In the genomic region with DNA sequence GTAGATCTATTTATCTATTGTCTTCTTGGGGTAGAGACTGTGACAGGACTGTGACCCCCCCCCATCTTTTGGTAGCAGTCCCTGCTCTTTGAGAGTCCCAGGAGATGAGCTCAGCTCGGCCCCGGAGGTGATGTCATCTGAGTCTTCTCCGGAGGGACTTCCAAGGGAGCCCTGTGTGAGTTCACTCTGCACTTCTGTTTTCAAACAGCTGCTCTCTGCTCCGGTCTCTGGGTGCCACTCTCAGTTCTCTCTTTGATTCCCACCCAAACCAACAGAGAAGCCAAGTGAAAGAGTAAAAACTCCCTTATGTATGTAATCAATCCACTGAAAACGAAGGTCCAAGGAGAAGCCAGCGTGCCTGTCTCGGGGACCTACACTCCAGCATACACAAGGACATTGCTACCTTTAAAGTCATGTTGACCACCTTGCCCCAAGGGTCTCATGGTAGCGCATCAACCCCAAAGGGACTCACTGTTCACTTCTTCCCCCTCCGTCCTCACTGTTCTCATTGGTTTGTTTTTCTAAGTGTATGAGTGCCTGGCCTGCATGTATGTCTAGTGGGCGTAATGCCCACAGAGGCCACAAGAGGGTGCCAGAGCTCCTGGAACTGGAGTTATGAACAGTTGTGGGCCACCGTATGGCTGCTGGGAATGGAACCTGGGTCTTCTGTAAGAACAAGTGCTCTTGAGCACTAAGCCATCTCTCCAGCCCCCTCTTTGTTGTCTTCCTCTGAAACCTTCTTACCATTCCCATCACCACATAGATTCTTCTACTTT, we compare ENCODE assay signal across 9 mouse cellular contexts. TPM values are rescaled to one million over a fixed set of nuclear protein-coding genes. Genes with fewer than 3 reads are reported as not detected.
DNase-seq lines count a peak whose midpoint lies in the region; ATAC-seq and TF ChIP-seq lines count a peak whose summit lies in the region.
"Had no signal": no experiment of that assay in that cellular context is flagged by ENCODE, and none has a peak within 500 bp of the region (broad histone marks: within the 10 kb centered on the region; RNA-seq: fewer than 3 reads in every experiment).

No protein-coding gene starts in this region.

- H3K27me3 ChIP-seq in hindbrain, embryonic 11.5 days (ENCODE audit: control insufficient read depth, insufficient read depth, low read length), result no peaks in the 10 kb centered on the region
- 0 out of 2 replicates have a peak, but pooled peaks cover 8% of the 10 kb centered on the region for H3K27me3 ChIP-seq in hindbrain, embryonic 13.5 days
- H3K27me3 ChIP-seq in CH12.LX (replicated peaks), result no peaks in the 10 kb centered on the region

- no peak overlapping the region for H3K4me3 ChIP-seq in hindbrain, embryonic 11.5 days (ENCODE audit: low read depth, low read length)
- H3K4me3 ChIP-seq in hindbrain, embryonic 13.5 days, result no peak overlapping the region
- peak overlapping the region in 2 of 3 experiments; percentile 0 to 34 for H3K4me3 ChIP-seq in CH12.LX (replicated peaks in 1 of 3; ENCODE audit: low read depth in 2 of 3, low read length in 2 of 3, poor library complexity in 1 of 3)

- intact Hi-C loops in heart, postnatal 10 days (cut with DNase I), result loop anchor here (1.0 to 10.0 kb wide), 5 partner anchors 45 to 455 kb away; no protein-coding TSS in a partner anchor

- WGBS in hindbrain, embryonic 11.5 days, result 80% methylated on average over 11 of the region's 11 CpGs
- 80% methylated on average over 11 of the region's 11 CpGs for WGBS in hindbrain, embryonic 13.5 days

- no peak for ATAC-seq in hindbrain, embryonic 11.5 days (ENCODE audit: low FRiP score)
- ATAC-seq in hindbrain, embryonic 13.5 days (ENCODE audit: low FRiP score), result no peak
- peak; percentile 48 for ATAC-seq in megakaryocyte progenitor cell, adult 5-6 weeks (replicated peaks; ENCODE audit: poor library complexity)

- H3K9ac ChIP-seq in hindbrain, embryonic 11.5 days (ENCODE audit: low read depth, low read length), result no peak overlapping the region
- no peak overlapping the region for H3K9ac ChIP-seq in hindbrain, embryonic 13.5 days
- peak overlapping the region; percentile 19; the same call in 1 of the 2 replicates for H3K9ac ChIP-seq in CH12.LX (ENCODE audit: insufficient read depth, low read depth)

- in situ Hi-C loops in CH12.LX (cut with MboI; ENCODE audit: low pct_ligation_motif_present, low pct_unique_long_range_greater_than_20kb, low sequenced_read_pairs), result loop anchor here (5.0 to 10.0 kb wide), 3 partner anchors 77 to 225 kb away; no protein-coding TSS in a partner anchor

- no peaks in the 10 kb centered on the region for H3K36me3 ChIP-seq in hindbrain, embryonic 11.5 days (ENCODE audit: control insufficient read depth, insufficient read depth, low read length)
- H3K36me3 ChIP-seq in hindbrain, embryonic 13.5 days, result no peaks in the 10 kb centered on the region
- H3K36me3 ChIP-seq in CH12.LX (replicated peaks in 1 of 2; ENCODE audit: control insufficient read depth in 1 of 2, insufficient read depth in 1 of 2, low read length in 1 of 2), result no peaks in the 10 kb centered on the region

- no peak overlapping the region for H3K27ac ChIP-seq in hindbrain, embryonic 11.5 days (ENCODE audit: low read depth, low read length)
- no peak overlapping the region for H3K27ac ChIP-seq in hindbrain, embryonic 13.5 days
- H3K27ac ChIP-seq in CH12.LX (ENCODE audit: insufficient read depth, low read depth), result peak overlapping the region; percentile 98

- H3K79me2 ChIP-seq in CH12.LX (replicated peaks; ENCODE audit: control insufficient read depth, extremely low read depth, insufficient read depth, poor library complexity, severe bottlenecking), result no peaks in the 10 kb centered on the region

- H3K4me1 ChIP-seq in hindbrain, embryonic 11.5 days (replicated peaks; ENCODE audit: control insufficient read depth, insufficient read depth, low read length), result no peaks in the 10 kb centered on the region
- 0 out of 2 replicates have a peak, but pooled peaks cover 7% of the 10 kb centered on the region for H3K4me1 ChIP-seq in hindbrain, embryonic 13.5 days (replicated peaks)
- H3K4me1 ChIP-seq in CH12.LX (ENCODE audit: control insufficient read depth in 1 of 2, insufficient read depth in 2 of 2), result peaks cover 23 to 58% of the 10 kb centered on the region in 2 experiments

- peak; percentile 92 for TF ChIP-seq EP300 in CH12.LX (IDR thresholded peaks at IDR 0.05; ENCODE audit: low read length)

- TF ChIP-seq POLR2A in CH12.LX (IDR thresholded peaks at IDR 0.05; ENCODE audit: low read depth, low read length), result peak; percentile 52; the same call in 1 of the 2 replicates

- H3K9me3 ChIP-seq in hindbrain, embryonic 11.5 days (ENCODE audit: control insufficient read depth, low read length), result no peaks in the 10 kb centered on the region
- H3K9me3 ChIP-seq in hindbrain, embryonic 13.5 days, result no peaks in the 10 kb centered on the region
- H3K9me3 ChIP-seq in CH12.LX (replicated peaks; ENCODE audit: low read length), result no peaks in the 10 kb centered on the region

- TF ChIP-seq CTCF in CH12.LX (conservative IDR thresholded peaks at IDR 0.05 in 1 of 2, IDR thresholded peaks at IDR 0.05 in 1 of 2; ENCODE audit: low read depth in 2 of 2, low read length in 2 of 2), result peak; percentile 85 to 92

- dilution Hi-C loops in CH12.LX (cut with MboI; ENCODE audit: extremely low pct_ligation_motif_present, extremely low pct_unique_long_range_greater_than_20kb, low sequenced_read_pairs), result no loop called here

- H3K4me2 ChIP-seq in hindbrain, embryonic 11.5 days (replicated peaks; ENCODE audit: low read depth, low read length), result no peak overlapping the region
- H3K4me2 ChIP-seq in hindbrain, embryonic 13.5 days, result no peak overlapping the region
- peak overlapping the region; percentile 52 for H3K4me2 ChIP-seq in CH12.LX (ENCODE audit: insufficient read depth, low read depth, poor library complexity, severe bottlenecking)

- peak; percentile 66 for DNase-seq in hindbrain, embryonic 11.5 days (ENCODE audit: low spot score)
- DNase-seq in CH12.LX (ENCODE audit: extremely low read depth), result peak; percentile 91
- DNase-seq in adrenal gland, postnatal 10 days, result peak; percentile 31
- DNase-seq in heart, postnatal 10 days, result peak; percentile 19 to 40
- DNase-seq in thymus, adult 18-20 months, result peak; percentile 22 to 41
- DNase-seq in cerebellum, adult 8-10 months, result no peak

- TF ChIP-seq RAD21 in CH12.LX (IDR thresholded peaks at IDR 0.05; ENCODE audit: low read depth, low read length), result peak; percentile 64

TF ChIP-seq in CH12.LX, 34 proteins besides CTCF, POLR2A, EP300 and RAD21 (continues in another document):
- peak; percentile 56; the same call in 1 of the 2 replicates for TF ChIP-seq BHLHE40 (IDR thresholded peaks at IDR 0.05; ENCODE audit: low read depth, low read length)
- no peak for TF ChIP-seq GABPA (IDR thresholded peaks at IDR 0.05; ENCODE audit: insufficient replicate concordance, low read depth, low read length)
- TF ChIP-seq CHD1 (IDR thresholded peaks at IDR 0.05; ENCODE audit: low read depth, low read length), result no peak
- no peak; the same call in 1 of the 2 replicates for TF ChIP-seq ZMIZ1 (IDR thresholded peaks at IDR 0.05; ENCODE audit: low read depth, low read length)
- TF ChIP-seq CHD2 (IDR thresholded peaks at IDR 0.05; ENCODE audit: low read length), result peak; percentile 29; the same call in 1 of the 2 replicates
- TF ChIP-seq NRF1 (IDR thresholded peaks at IDR 0.05; ENCODE audit: low read depth, low read length), result no peak
- no peak for TF ChIP-seq ZNF384 (IDR thresholded peaks at IDR 0.05; ENCODE audit: low read depth, low read length)
- TF ChIP-seq HCFC1 (IDR thresholded peaks at IDR 0.05; ENCODE audit: low read depth, low read length), result no peak
- no peak; the same call in 1 of the 2 replicates for TF ChIP-seq MAZ (IDR thresholded peaks at IDR 0.05; ENCODE audit: low read depth, low read length)
- TF ChIP-seq POLR2AphosphoS2 (IDR thresholded peaks at IDR 0.05; ENCODE audit: low read depth, low read length), result no peak
- TF ChIP-seq ELF1 (IDR thresholded peaks at IDR 0.05; ENCODE audit: low read depth, low read length), result no peak
- no peak for TF ChIP-seq USF2 (conservative IDR thresholded peaks at IDR 0.05; ENCODE audit: low read depth, low read length)
- TF ChIP-seq SIN3A (IDR thresholded peaks at IDR 0.05; ENCODE audit: low read length), result peak; percentile 63
- TF ChIP-seq MXI1 (IDR thresholded peaks at IDR 0.05; ENCODE audit: low read depth, low read length), result no peak
- peak; percentile 27; the same call in 1 of the 2 replicates for TF ChIP-seq ZC3H11A (IDR thresholded peaks at IDR 0.05; ENCODE audit: low read depth, low read length)
- TF ChIP-seq JUND (conservative IDR thresholded peaks at IDR 0.05; ENCODE audit: low read depth, low read length), result peak; percentile 73
- peak; percentile 80 for TF ChIP-seq JUN (IDR thresholded peaks at IDR 0.05; ENCODE audit: insufficient read depth, low read depth, low read length)
- no peak for TF ChIP-seq TBP (conservative IDR thresholded peaks at IDR 0.05; ENCODE audit: low read depth, low read length)
- TF ChIP-seq RCOR1 (conservative IDR thresholded peaks at IDR 0.05; ENCODE audit: low read depth, low read length), result no peak; the same call in none of the 2 replicates
- TF ChIP-seq MAFK (IDR thresholded peaks at IDR 0.05; ENCODE audit: insufficient replicate concordance, low read length), result 0 out of 2 replicates have a peak, but pooled peaks have one; percentile 35
- TF ChIP-seq KAT2A (IDR thresholded peaks at IDR 0.05; ENCODE audit: insufficient replicate concordance, low read length), result no peak
- TF ChIP-seq NELFE (IDR thresholded peaks at IDR 0.05; ENCODE audit: low read depth, low read length), result peak; percentile 43; the same call in 1 of the 2 replicates

RNA-seq across cellular contexts. Expression of a gene that starts 19.5 kb away (rescaled TPM):
- 0.06 and 0.19 TPM in 2 replicates for polyA plus RNA-seq in hindbrain, embryonic 11.5 days (2014; fragmentation: Nextera tagmentation; extraction: Ambion mirVana)
- polyA plus RNA-seq in hindbrain, embryonic 13.5 days (2015; fragmentation: Nextera tagmentation; extraction: Ambion mirVana), result not detected in 2 replicates
- total RNA-seq in CH12.LX (2012; rRNA removed) (not detected in 2 replicates), CH12.LX (2014; rRNA removed) (not detected in 2 replicates)
- polyA plus RNA-seq in CH12.LX (2012; ENCODE audit: insufficient read length, low read depth), result not detected in 2 replicates
- total RNA-seq in adrenal gland, postnatal 10 days (2021), result under 1 TPM in 1 of 2 experiments, not detected in 1; 0.27 TPM
- 1 to 10 TPM in 1 of 2 experiments, under 1 TPM in 1; 0.50 to 1.3 TPM for total RNA-seq in heart, postnatal 10 days (2021)
- total RNA-seq in megakaryocyte progenitor cell, adult 5-6 weeks (2015), result not detected in 2 replicates
- not detected in 2 replicates for total RNA-seq in megakaryocyte progenitor cell, adult 5-6 weeks (2017)
- polyA plus RNA-seq: frontal cortex, adult 2 months had no signal

RNA-seq across cellular contexts. Expression of a gene that starts 30.5 kb away (rescaled TPM):
- polyA plus RNA-seq in hindbrain, embryonic 11.5 days (2014; fragmentation: Nextera tagmentation; extraction: Ambion mirVana), result 0.49 and 0.51 TPM in 2 replicates
- polyA plus RNA-seq in hindbrain, embryonic 13.5 days (2015; fragmentation: Nextera tagmentation; extraction: Ambion mirVana), result 0.84 and 0.95 TPM in 2 replicates
- total RNA-seq in CH12.LX (2012; rRNA removed) (3.4 and 3.9 TPM in 2 replicates), CH12.LX (2014; rRNA removed) (3.1 and 3.7 TPM in 2 replicates)
- polyA plus RNA-seq in CH12.LX (2012; ENCODE audit: insufficient read length, low read depth), result 4.5 and 5.1 TPM in 2 replicates
- 1 to 10 TPM; 2.6 TPM for total RNA-seq in adrenal gland, postnatal 10 days (2021)
- total RNA-seq in heart, postnatal 10 days (2021), result 1 to 10 TPM; 1.3 TPM
- 2.9 and 3.9 TPM in 2 replicates for total RNA-seq in megakaryocyte progenitor cell, adult 5-6 weeks (2015)
- 8.1 and 9.2 TPM in 2 replicates for total RNA-seq in megakaryocyte progenitor cell, adult 5-6 weeks (2017)

Comparison
In these comparisons a context has a peak if more than half of its experiments do, and no peak if none do; other contexts are left out.
1. H3K4me3 ChIP-seq: peak in CH12.LX (2 of 3); none in hindbrain, embryonic 11.5 days (single experiment) and hindbrain, embryonic 13.5 days (single experiment).